Mouse (Mus musculus): ENCODE results near the gene Tbc1d15. TPM values are rescaled to one million over a fixed set of nuclear protein-coding genes. Genes with fewer than 3 reads are reported as not detected.

The Tbc1d15 gene
- polyA plus RNA-seq, 1 experiment from 2014 or later = 61.6 TPM

DNA sequence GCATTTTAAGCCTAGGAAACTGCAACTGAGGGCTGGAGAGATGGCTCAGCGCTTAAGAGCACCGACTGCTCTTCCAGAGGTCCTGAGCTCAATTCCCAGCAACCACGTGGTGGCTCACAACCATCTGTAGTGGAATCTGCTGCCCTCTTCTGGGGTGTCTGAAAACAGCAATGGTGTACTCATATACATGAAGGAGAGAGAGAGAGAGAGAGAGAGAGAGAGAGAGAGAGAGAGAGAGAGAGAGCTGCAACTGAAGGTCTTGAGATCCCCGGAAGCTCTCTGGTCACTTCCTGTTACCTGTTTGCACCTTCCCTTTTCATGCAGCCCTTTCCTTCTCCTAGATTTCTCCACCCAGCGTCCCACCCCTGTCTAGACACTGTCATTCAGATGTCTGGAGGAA, 91.0 kb downstream of the Tbc1d15 start:
- no peaks in the 10 kb centered on the region for H3K4me1 ChIP-seq (replicated peaks; ENCODE audit: control insufficient read depth, insufficient read depth, low read length)
- WGBS = 70% methylated on average over 5 of the region's 5 CpGs
- H3K9ac ChIP-seq (ENCODE audit: low read depth, low read length) = no peak overlapping the region

More for the DNA sequence above, 91.0 kb downstream of the Tbc1d15 start:
- H3K9me3 ChIP-seq (ENCODE audit: control insufficient read depth, low read length) = no peaks in the 10 kb centered on the region
- no peaks in the 10 kb centered on the region for H3K27me3 ChIP-seq (replicated peaks; ENCODE audit: control insufficient read depth, insufficient read depth, low read length)
- no peak for ATAC-seq (replicated peaks; ENCODE audit: low FRiP score)
- H3K4me3 ChIP-seq (ENCODE audit: low read depth, low read length) = no peak overlapping the region
- no peak overlapping the region for H3K27ac ChIP-seq (ENCODE audit: low read depth, low read length)
- no peak overlapping the region for H3K4me2 ChIP-seq
- H3K36me3 ChIP-seq (ENCODE audit: control insufficient read depth, insufficient read depth, low read length) = no peaks in the 10 kb centered on the region
- DNase-seq (ENCODE audit: low spot score) = no peak

Other genes with a start within 250 kb of the Tbc1d15 start
- not detected in 2 replicates for gene Tph2, start 66.4 kb downstream of the Tbc1d15 start, polyA plus RNA-seq (2014; fragmentation: Nextera tagmentation; extraction: Ambion mirVana)
- 5.1 and 5.3 TPM in 2 replicates for gene Rab21, start 64.1 kb upstream of the Tbc1d15 start, polyA plus RNA-seq (2014; fragmentation: Nextera tagmentation; extraction: Ambion mirVana)
- 21.2 and 22.8 TPM in 2 replicates for gene Tmem19, start 111.0 kb upstream of the Tbc1d15 start, polyA plus RNA-seq (2014; fragmentation: Nextera tagmentation; extraction: Ambion mirVana)
- gene Thap2, start 133.0 kb upstream of the Tbc1d15 start, polyA plus RNA-seq (2014; fragmentation: Nextera tagmentation; extraction: Ambion mirVana) = 15.7 and 16.4 TPM in 2 replicates
- 21.9 and 24.7 TPM in 2 replicates for gene Zfc3h1, start 133.5 kb upstream of the Tbc1d15 start, polyA plus RNA-seq (2014; fragmentation: Nextera tagmentation; extraction: Ambion mirVana)

All from liver, embryonic 11.5 days (tissue).